Mouse (Mus musculus) CD4-positive helper T cell, adult 2 months (primary cell): ENCODE measurements around the gene Sh3rf1.

Source experiments
- DNase-seq: peaks from one replicate; pipeline ENCODE4 v3.0.0-alpha.2; 2012; ENCODE audit warnings: low read depth, missing footprints, low spot score

The Sh3rf1 gene

DNA sequence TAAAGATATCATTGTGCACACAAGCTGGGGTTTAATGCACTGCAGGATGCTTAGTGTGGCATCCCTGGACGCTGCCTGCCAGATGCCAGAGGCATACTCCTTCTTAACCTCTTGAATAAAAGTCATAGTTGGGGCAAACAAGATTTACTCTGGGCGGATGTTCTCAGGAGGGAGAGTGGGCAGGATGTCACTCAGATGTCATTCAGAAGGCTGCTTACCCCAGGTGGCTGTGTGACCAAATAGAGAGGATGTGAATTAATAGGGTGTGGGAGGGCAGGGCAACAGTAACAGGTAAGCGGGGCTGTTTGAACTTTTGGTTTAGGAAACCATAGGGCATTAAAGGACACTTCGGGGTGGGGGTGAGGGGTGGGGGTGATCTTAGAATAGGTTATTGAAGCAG is 37.7 kb downstream of the Sh3rf1 start:
- no peak for DNase-seq

- DNase-seq = no peak
These were observed 40.0 kb downstream of the Sh3rf1 start for GRCm38 (mm10) chr8:61263691-61264090.

GRCm38 (mm10) chr8:61264881-61265280 is 41.2 kb downstream of the Sh3rf1 start:
- no peak for DNase-seq

- no peak for DNase-seq
These were observed 41.7 kb downstream of the Sh3rf1 start for GRCm38 (mm10) chr8:61265390-61265789.

- no peak for DNase-seq
These were observed 43.4 kb downstream of the Sh3rf1 start for GRCm38 (mm10) chr8:61267061-61267460.

- no peak for DNase-seq
These were observed 44.0 kb downstream of the Sh3rf1 start for GRCm38 (mm10) chr8:61267692-61268091.

- no peak for DNase-seq
These were observed 44.7 kb downstream of the Sh3rf1 start for GRCm38 (mm10) chr8:61268233-61268916.

- peak; percentile 24 for DNase-seq
These were observed 46.3 kb downstream of the Sh3rf1 start for GRCm38 (mm10) chr8:61270016-61270415.

GRCm38 (mm10) chr8:61270541-61270940 is 46.9 kb downstream of the Sh3rf1 start:
- DNase-seq = peak; percentile 39

DNA sequence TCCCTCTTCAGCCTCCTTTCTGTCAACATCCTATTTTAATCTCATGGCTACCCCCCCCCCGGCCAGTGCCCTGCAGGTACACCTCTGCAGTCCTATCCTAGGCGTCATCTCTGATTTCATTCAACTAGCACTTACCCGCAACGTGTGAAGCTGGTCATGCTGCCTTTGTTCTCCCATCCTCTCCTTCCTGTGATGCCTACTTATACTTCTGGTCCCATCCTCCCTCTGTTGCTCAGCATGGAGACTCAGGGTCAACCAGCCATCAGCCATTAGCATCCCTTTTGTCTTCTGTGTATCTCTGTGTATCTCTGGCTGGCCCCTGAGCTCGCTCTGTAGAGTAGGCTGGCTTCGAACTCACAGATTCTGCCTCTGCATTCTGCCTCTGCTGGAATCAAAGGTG is 47.3 kb downstream of the Sh3rf1 start:
- DNase-seq = peak; percentile 23

DNA sequence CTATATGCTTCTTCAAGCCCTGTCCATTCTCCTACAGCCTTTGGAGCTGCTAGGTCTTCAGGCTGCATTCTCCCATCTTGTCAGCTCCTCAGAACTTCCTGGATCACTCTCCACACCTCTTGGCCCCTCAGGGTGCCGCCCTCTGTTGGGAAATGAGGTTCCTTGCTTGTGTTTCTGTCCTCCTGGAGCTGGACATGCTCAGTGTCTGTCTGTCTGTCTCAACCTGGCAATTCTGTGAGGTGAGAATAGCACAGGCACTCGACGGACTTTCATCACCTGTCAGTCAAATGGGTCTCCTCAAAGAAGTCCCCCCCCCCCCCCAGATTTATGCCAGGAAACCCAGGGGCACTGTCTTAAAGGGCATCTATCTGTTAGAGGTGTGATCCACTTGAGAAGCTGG is 49.2 kb downstream of the Sh3rf1 start:
- DNase-seq = no peak

GRCm38 (mm10) chr8:61273307-61274221 is 49.9 kb downstream of the Sh3rf1 start:
- no peak for DNase-seq

GRCm38 (mm10) chr8:61274602-61275462 is 51.2 kb downstream of the Sh3rf1 start:
- no peak for DNase-seq

- peak; percentile 54 for DNase-seq
These were observed 52.0 kb downstream of the Sh3rf1 start for GRCm38 (mm10) chr8:61275463-61276356.

- DNase-seq = no peak
These were observed 52.7 kb downstream of the Sh3rf1 start for GRCm38 (mm10) chr8:61276397-61276796.

DNA sequence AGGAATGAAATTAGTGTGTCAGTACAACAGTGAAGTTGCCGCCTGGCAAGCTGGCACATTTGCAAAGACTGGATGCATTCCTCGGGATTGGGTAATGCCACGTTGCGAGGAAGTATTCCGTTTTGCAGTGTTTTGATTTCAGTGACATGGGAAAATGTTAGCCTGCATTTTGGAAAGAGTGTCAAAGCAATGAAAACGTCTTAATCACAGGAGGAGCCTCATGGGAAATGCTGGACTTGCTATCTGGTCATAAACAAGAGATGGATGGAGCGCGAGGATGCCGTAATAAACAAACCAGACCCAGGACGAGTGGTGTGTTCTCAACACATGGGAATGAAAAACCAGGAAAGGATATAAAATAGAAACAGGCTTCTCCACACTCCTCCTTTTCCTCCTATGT is 55.4 kb downstream of the Sh3rf1 start:
- no peak for DNase-seq

GRCm38 (mm10) chr8:61282303-61283168 is 58.9 kb downstream of the Sh3rf1 start:
- no peak for DNase-seq

- DNase-seq = peak; percentile 54
These were observed 59.8 kb downstream of the Sh3rf1 start for GRCm38 (mm10) chr8:61283169-61284081.

- DNase-seq = no peak
These were observed 62.2 kb downstream of the Sh3rf1 start for GRCm38 (mm10) chr8:61285896-61286295.
